Mouse (Mus musculus) heart, postnatal 0 days (tissue): Measurements from ENCODE around the gene Zmynd11. TPM values are rescaled to one million over a fixed set of nuclear protein-coding genes. Genes with fewer than 3 reads are reported as not detected.
"Not testable (repeated sequence)": the region's sequence is repeated elsewhere in the genome, so short reads cannot be mapped to it uniquely, and the experiment has no call there.

Experiments used
- ATAC-seq: fragments of 200-750 bp; cut with Nextera tagmentation; 2 replicates; pipeline ENCODE4 v1.8.0; 2017; ENCODE audit warnings: low read depth, moderate number of reproducible peaks, moderate library complexity; ENCODE audit not compliant: insufficient read depth
- DNase-seq: peaks from one replicate; pipeline ENCODE4 v3.0.0-alpha.2; 2016; ENCODE audit warnings: low spot score
- H3K27ac ChIP-seq: fragments of 300-500 bp; sonication (generic); 2 replicates; pipeline ENCODE4 v1.5.1; 2014; ENCODE audit warnings: low read depth, mild to moderate bottlenecking
- H3K27me3 ChIP-seq: fragments of 300-500 bp; sonication (generic); 2 replicates; pipeline ENCODE4 v1.6.1; 2014; ENCODE audit warnings: low read length, mixed read lengths; ENCODE audit not compliant: control insufficient read depth, insufficient read depth
- H3K36me3 ChIP-seq: fragments of 300-500 bp; sonication (generic); replicated peaks from 2 replicates; pipeline ENCODE4 v1.6.1; 2014; ENCODE audit warnings: low read length, mixed read lengths; ENCODE audit not compliant: control insufficient read depth, insufficient read depth
- H3K4me1 ChIP-seq: fragments of 300-500 bp; sonication (generic); 2 replicates; pipeline ENCODE4 v1.6.1; 2014; ENCODE audit warnings: antibody characterized with exemption; ENCODE audit not compliant: control insufficient read depth, insufficient read depth
- H3K4me2 ChIP-seq: fragments of 300-500 bp; sonication (generic); 2 replicates; pipeline ENCODE4 v1.6.1; 2014; ENCODE audit warnings: low read depth, mild to moderate bottlenecking, low read length, moderate library complexity
- H3K4me3 ChIP-seq: fragments of 300-500 bp; sonication (generic); 2 replicates; pipeline ENCODE4 v1.5.1; 2014; ENCODE audit warnings: low read depth, low read length
- H3K9ac ChIP-seq: fragments of 300-500 bp; sonication (generic); replicated peaks from 2 replicates; pipeline ENCODE4 v1.6.1; 2014; ENCODE audit warnings: low read depth, low read length, mixed read lengths
- H3K9me3 ChIP-seq: fragments of 300-500 bp; sonication (generic); replicated peaks from 2 replicates; pipeline ENCODE4 v1.6.1; 2016; ENCODE audit warnings: low read length; ENCODE audit not compliant: control insufficient read depth
- CTCF ChIP-seq: IDR thresholded peaks from 2 replicates; pipeline ENCODE4 v1.5.1; 2016; ENCODE audit warnings: antibody characterized with exemption, control low read depth, low read depth
- EP300 ChIP-seq: IDR thresholded peaks from 2 replicates; pipeline ENCODE4 v1.6.1; 2016; ENCODE audit warnings: antibody characterized with exemption, low read depth
- WGBS: fragments of 180-500 bp; shearing (Covaris S2); extraction: QIAGEN DNeasy Blood & Tissue Kit; methylation state at CpG from one replicate; pipeline ENCODE4 v1.1.7; 2014; 5-methylcytosine and 5-hydroxymethylcytosine counted together
- polyA plus RNA-seq: library from polyadenylated mRNA; unstranded; fragments of >200 nt; fragmentation: Nextera tagmentation; extraction: Ambion mirVana; gene quantifications from 2 replicates; pipeline ENCODE4 v1.2.1, GENCODE M21; 2015
- total RNA-seq: library from RNA; depleted of rRNA; stranded (reverse); fragments of >200 nt; gene quantifications from 2 replicates; pipeline ENCODE4 v1.2.3, GENCODE M21; 2014; ENCODE audit warnings: low replicate concordance

The Zmynd11 gene
- total and polyA plus RNA-seq, 2 experiments from 2014 or later: 99.9 to 101 TPM

- Histone ChIP-seq H3K36me3 (no peaks in the 10 kb centered on the region), H3K9me3 (no peaks in the 10 kb centered on the region), H3K9ac (no peak overlapping the region), H3K4me3 (no peak overlapping the region), H3K27me3 (no peaks in the 10 kb centered on the region), H3K4me1 (peaks cover 18% of the 10 kb centered on the region), H3K27ac (no peak overlapping the region), H3K4me2 (no peak overlapping the region)
- no peak for DNase-seq
- 34% methylated on average over 4 of the region's 4 CpGs for WGBS
- TF ChIP-seq CTCF: no peak
- no peak for TF ChIP-seq EP300
- ATAC-seq: no peak
These were observed 15.3 kb downstream of the Zmynd11 start for GRCm38 (mm10) chr13:9749796-9750195.

GRCm38 (mm10) chr13:9738190-9738589, 26.9 kb downstream of the Zmynd11 start:
- Histone ChIP-seq H3K4me3 (no peak overlapping the region), H3K27ac (peak overlapping the region; percentile 8; the same call in 1 of the 2 replicates), H3K9ac (no peak overlapping the region), H3K4me2 (no peak overlapping the region), H3K36me3 (0 out of 2 replicates have a peak, but pooled peaks cover 9% of the 10 kb centered on the region), H3K9me3 (no peaks in the 10 kb centered on the region), H3K27me3 (no peaks in the 10 kb centered on the region), H3K4me1 (peaks cover 30% of the 10 kb centered on the region)
- TF ChIP-seq CTCF (no peak), EP300 (no peak)
- DNase-seq (no peak), ATAC-seq (no peak)
- WGBS: 56% methylated on average over 2 of the region's 2 CpGs

GRCm38 (mm10) chr13:9737024-9737423, 28.1 kb downstream of the Zmynd11 start:
- Histone ChIP-seq H3K4me2 (no peak overlapping the region), H3K27me3 (no peaks in the 10 kb centered on the region), H3K4me3 (no peak overlapping the region), H3K9ac (no peak overlapping the region), H3K36me3 (0 out of 2 replicates have a peak, but pooled peaks cover 12% of the 10 kb centered on the region), H3K9me3 (no peaks in the 10 kb centered on the region), H3K4me1 (peaks cover 19% of the 10 kb centered on the region), H3K27ac (no peak overlapping the region)
- no peak for ATAC-seq
- DNase-seq: no peak
- WGBS: 59% methylated on average over 5 of the region's 5 CpGs
- TF ChIP-seq CTCF (no peak), EP300 (no peak)

- H3K4me1 ChIP-seq, H3K4me3 ChIP-seq, H3K9ac ChIP-seq, H3K9me3 ChIP-seq, H3K27ac ChIP-seq, ATAC-seq, H3K27me3 ChIP-seq, DNase-seq, H3K4me2 ChIP-seq: not testable (repeated sequence)
- 89% methylated on average over 4 of the region's 5 CpGs for WGBS
- H3K36me3 ChIP-seq: peaks cover 18% of the 10 kb centered on the region; the same call in 1 of the 2 replicates
These were observed 32.9 kb downstream of the Zmynd11 start for GRCm38 (mm10) chr13:9732262-9732661.

- no peak overlapping the region for H3K4me3 ChIP-seq
- H3K27ac ChIP-seq: no peak overlapping the region
- TF ChIP-seq EP300 (no peak), CTCF (no peak)
- WGBS: 23% methylated on average over 1 of the region's 1 CpGs
- no peak overlapping the region for H3K4me2 ChIP-seq
- no peaks in the 10 kb centered on the region for H3K27me3 ChIP-seq
- H3K9me3 ChIP-seq: no peaks in the 10 kb centered on the region
- peaks cover 24% of the 10 kb centered on the region for H3K36me3 ChIP-seq
- no peak for ATAC-seq
- DNase-seq: no peak
- H3K4me1 ChIP-seq: 0 out of 2 replicates have a peak, but pooled peaks cover 4% of the 10 kb centered on the region
- no peak overlapping the region for H3K9ac ChIP-seq
These were observed 36.1 kb downstream of the Zmynd11 start for GRCm38 (mm10) chr13:9729073-9729472.

- Histone ChIP-seq H3K4me1 (0 out of 2 replicates have a peak, but pooled peaks cover 4% of the 10 kb centered on the region), H3K27ac (no peak overlapping the region), H3K9ac (no peak overlapping the region), H3K36me3 (peaks cover 7% of the 10 kb centered on the region), H3K9me3 (no peaks in the 10 kb centered on the region), H3K4me2 (no peak overlapping the region), H3K27me3 (no peaks in the 10 kb centered on the region), H3K4me3 (no peak overlapping the region)
- ATAC-seq (no peak), DNase-seq (no peak)
- WGBS: 54% methylated on average over 1 of the region's 1 CpGs
- TF ChIP-seq CTCF (no peak), EP300 (no peak)
These were observed 49.9 kb downstream of the Zmynd11 start for GRCm38 (mm10) chr13:9715224-9715623.
